Mouse (Mus musculus) embryo, embryonic 11.5 days (tissue): ENCODE measurements around the gene Sytl1.

Experiments
- DNase-seq: peaks from one replicate; pipeline ENCODE4 v3.0.0-alpha.2; 2012; ENCODE audit warnings: low read depth, low spot score

The Sytl1 gene

DNA sequence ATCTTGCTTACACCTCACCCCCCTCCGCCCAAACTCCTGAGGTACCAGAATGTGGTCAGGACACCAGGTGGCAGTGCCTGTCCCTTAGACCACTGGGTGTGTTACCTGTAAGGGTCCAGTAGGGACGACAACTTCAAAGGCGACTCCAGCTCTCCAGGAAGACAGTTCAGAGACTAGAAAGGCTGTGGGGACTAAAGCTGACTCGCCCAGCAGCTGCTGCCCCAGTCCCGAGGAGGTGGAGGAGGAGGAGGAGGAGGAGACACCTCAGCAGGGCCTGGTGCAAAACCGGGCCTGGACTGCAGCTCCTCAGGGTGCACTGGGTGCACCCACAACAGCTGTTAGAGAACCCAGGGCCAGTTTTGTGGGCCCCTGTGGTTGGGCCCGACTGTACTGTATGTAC lies at the start of gene Sytl1:
Gene Sytl1, minus strand, starts transcription at position 232 of the 400 bp plus-strand sequence.
- no peak for DNase-seq

DNA sequence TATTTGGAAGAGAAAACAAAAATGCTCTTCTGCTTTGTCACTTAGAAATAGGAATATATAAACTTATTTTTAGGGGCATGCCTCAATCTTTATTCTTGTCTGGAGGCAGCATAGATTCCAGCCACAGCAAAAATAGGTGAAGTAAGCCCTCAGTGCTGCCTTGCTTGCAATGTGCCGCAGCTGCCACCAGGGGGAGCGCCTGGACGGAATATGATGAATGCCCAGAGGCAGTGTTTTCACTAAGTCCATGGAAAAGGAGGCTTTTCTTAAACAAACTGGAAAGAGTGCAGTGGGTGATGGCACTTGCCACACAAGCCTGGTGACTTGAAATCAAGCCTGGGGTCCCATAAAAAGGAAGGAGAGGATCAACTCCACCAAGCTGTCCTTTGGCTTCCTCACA lies 47.0 kb upstream of the Sytl1 start:
- DNase-seq, result peak; percentile 77

DNA sequence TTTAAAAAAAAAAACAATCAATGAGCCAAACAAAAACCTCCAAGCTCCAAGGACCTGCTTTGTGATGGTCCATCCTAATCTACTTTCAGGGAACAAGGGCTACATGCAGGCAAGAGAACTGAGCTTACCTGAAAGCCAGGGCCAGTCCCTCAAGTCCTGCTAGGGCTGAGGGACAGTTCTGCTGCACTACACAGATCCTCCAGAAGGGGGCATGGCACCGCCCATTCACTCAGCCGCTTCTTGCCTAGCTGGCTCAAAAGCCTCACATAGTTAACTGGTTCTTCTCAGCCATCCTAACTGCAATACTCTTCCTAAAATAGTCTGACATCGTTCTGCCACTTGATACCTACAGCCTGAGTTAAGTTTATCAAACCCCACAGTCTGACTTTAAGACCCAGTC lies 44.4 kb upstream of the Sytl1 start:
- no peak for DNase-seq

DNA sequence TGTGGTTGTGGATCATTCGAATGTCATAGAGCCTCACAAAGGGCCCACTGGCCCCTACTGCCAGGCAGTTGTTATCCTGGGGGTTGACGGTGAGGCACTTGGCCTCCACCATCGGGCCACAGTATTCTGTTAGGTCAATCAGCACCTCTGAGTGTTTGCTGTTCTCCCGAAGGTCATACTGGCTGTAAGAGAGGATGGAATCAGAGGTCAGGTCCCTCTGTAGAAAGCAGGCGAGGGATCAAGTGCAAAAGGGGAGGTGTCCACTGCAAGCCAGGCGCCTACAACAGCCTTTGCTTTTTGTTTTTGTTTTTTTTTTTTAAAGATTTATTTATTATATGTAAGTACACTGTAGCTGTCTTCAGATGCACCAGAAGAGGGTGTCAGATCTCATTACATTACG lies 42.9 kb upstream of the Sytl1 start:
- no peak for DNase-seq

DNA sequence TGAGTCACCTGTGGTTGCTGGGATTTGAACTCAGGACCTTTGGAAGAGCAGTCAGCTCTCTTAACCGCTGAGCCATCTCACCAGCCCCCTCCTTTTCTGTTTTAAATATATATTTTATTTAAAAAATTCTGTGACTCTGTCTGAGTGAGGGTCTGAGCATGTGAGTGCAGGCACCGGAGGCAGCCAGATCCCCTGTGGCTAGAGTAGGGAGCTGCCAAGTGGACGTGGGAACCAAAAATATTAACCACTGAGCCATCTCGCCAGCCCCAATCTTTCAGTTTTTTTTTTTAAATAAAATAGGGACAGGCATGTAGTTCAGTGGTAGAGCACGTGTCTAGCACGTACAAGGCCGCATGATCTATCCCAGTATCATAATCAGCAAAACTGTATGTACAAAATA lies 41.9 kb upstream of the Sytl1 start:
- DNase-seq, result no peak

DNA sequence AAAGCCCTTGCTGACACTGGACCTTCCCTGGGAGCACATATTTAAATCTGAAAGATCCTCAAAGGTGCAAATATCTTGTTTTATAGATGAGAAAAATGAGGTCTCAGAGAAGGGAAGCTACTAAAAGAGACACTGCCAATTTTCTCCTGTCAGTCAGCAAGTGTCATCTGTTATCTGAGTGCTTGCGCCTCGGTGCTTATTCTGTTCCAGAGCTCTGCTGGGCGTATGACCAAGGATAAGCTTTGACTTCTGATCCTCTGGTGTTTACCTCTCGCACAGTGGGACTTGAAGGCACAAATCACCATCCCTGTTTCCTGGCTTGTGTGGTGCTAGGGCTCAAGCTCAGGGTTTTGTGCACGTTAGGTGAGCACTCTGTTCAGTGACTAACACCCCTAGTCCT lies 39.8 kb upstream of the Sytl1 start:
- no peak for DNase-seq

DNA sequence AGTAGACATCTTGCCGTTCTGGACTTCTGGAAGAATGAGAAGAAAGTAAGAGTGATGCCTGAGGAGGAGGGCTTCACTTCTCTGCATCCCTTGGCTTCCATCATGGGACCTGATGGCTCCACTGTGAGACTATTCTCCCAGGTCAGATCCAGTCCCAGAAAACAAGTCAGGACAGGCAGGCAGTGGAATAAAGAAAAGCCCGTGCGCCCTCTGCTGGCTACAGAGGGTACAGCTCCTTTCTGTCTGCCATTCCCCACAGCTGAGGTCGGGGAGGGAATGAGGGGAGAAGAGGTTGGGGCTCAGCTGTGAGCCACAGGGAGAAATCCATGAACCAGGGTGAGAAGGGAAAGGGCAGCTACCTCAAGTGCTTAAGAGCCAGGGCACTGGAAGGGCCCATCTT lies 38.9 kb upstream of the Sytl1 start:
- DNase-seq, result no peak

DNA sequence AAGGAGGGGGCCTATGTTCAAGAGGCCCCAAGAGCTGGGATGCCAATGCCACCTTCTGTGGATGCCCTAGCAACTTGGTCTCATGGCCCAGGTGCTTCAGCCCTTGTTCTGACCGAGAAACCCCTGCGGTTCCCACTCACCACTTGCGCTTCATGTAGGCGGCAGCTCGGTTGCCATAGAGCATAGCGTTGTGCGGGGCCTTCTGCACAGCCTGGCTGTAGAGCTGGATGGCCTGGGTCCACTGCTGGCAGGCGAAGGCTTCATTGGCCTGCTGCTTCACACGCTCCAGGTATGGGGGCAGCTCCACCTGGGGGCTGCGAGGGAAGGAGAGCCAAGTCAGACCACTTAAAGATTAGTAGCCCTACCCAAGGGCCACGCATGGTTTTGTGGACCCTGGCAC lies 37.5 kb upstream of the Sytl1 start:
- no peak for DNase-seq

DNA sequence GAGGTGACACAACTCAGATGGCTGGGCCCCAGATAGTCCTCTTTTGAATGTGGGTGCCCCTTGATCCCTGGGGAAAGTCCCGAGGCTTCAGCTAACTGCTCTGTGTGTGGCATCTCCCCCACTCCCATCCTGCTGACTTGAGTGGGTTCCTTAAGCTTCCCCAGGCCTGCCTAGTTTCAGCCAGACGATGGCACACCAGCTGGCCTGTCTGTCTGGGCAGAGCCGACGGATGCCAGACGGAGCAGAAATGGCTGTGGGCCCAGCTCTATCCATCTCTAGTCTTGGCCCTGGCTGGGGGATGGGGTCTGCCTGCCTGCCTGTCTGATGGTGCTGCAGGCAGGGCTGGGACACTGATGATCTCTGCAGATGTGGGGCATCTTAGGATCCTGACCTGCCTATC lies 36.8 kb upstream of the Sytl1 start:
- DNase-seq, result no peak

DNA sequence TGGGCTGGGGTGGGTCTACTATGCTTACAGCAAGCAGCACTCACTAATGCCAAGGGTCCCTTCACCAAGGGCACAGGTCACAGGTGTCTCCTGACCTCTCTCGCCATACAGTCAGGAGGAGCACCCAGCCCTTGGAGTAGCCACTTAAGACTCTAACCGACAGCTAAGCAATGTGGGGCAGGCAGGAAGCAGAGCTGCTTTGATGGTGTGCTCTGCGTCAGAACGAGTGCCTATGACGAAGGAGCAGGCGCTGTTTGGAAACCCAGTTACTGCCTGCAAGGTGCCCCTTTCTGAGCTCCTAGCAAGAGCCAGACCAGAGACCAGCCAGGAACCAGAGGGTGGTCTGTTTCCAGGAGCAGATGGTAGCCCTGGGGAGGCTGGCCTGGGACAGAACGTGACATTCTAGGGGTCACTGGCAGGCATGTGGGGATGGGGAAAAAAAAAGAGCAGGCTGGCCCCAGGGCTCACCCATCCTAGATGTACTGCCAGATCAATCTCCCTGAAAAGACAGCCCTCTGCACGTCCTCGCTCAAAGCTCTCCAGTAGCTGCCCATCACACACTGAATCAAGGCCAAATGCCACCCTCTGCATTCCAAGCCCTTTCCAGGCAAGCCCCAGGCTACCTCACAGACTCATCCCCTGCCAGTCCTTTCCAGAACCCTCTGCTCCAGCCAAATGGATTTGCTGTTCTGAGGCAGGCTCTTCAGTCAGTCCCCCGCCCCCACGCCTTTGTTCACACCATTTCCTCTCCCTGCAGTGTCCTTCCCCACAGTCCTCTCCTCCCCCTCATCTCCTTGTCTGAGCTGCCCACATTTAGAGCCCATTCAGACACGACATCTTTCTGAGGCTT lies 35.8 kb upstream of the Sytl1 start:
- DNase-seq, result no peak

DNA sequence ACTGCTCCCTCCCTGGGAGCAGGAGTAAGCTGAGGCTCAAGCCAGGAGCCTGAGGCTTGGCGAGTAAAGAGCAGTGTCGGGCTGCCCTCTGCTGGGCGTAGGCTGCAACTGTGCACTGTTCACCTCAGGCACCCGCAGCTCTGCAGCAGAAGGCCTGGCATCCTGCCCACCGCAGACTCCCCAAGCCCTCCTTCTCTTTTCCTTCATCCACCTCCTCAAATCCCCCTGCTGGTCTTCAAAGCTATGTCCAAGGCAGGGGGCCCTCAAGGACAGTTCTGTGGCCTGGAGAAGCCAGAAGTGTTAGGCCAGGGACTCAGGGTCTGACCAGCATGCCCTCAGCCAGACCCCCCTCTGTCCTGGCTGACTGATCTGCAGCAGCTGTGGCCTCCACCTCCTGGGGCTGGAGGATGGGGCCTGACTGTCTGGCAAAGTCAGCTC lies 34.9 kb upstream of the Sytl1 start:
- peak; percentile 63 for DNase-seq

DNA sequence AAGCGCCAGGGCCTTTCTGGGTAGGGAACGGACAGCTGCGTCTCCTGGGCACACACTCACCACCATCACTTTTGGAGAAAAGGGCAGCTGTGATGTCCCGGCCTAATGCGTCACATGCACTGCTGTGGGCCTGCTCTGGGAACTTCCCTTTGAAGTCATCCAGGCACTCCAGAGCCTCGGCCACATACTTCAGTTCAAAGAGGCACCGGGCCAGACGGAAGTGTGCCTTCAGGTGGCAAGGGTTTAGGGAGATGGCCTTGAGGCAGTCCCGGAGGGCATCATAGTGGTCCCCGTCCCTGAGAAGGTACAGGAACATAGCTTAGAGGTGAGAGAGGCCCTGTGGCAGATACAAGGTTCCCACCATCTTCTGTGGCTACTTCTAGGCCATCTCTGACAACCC lies 34.4 kb upstream of the Sytl1 start:
- DNase-seq, result no peak

DNA sequence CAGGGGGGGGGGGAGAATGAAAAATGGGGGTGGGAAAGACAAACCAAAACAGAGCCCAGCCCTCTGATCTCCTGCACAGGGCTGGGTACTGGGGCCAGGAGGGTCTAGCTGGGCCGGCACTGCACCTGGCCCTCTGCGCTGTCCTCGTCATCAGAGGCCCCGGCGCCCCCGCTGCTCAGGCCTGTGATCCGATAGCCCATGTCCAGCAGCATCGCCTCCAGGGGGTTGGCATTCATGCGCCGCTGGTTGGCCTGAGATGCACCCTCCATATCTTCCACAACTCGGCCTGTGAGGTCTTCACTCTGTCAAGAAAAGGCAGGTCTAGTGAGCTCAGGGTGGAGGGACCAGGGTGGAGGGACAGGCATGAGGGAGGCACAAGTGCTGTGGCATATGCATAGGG lies 31.2 kb upstream of the Sytl1 start:
- no peak for DNase-seq

DNA sequence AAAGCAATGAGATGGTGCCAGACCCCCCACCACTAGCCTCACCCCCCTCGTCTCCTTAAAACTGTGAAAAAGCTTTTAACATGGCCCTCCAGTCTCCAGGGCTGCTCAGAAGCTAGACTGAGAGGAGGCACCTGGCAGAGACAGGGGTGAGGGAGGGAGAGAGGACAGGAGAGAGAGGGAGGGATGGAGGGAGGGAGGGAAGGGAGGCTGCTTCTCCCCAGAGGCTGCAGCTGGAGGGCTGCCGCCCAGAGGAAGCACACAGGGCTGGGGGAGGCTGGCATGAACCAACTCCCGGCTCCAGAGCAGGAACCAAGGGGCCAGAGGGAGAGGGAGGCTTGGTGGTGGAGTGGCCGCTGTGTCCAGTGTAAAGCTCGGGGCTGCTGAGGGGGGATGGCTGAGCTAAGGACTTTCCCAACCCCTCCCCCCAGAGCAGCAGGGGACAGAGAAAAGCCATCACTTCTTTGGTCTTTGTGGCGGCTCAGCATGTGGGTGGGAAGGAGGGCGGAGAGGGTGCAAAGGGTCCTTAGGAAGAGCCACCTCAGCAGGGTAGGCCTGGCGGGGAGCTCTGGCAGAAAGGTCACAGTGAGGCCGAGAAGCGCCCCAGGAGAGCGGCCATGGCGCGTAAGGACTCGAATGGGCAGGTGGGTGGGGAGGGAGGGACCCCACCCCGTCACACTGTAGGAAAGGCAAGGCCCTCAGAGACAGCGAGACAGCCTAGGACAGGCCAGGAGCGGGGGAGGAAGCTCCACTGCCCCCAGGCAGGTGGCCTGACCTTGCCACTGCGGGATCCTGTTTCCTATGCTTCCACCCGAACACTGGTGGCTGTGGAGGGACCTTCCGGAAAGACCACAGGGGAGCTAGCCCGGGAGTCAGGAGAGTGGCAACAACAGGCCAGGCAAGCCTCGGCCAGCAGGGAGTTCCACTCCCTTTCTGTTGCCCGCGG lies 30.3 kb upstream of the Sytl1 start:
- DNase-seq, result no peak

DNA sequence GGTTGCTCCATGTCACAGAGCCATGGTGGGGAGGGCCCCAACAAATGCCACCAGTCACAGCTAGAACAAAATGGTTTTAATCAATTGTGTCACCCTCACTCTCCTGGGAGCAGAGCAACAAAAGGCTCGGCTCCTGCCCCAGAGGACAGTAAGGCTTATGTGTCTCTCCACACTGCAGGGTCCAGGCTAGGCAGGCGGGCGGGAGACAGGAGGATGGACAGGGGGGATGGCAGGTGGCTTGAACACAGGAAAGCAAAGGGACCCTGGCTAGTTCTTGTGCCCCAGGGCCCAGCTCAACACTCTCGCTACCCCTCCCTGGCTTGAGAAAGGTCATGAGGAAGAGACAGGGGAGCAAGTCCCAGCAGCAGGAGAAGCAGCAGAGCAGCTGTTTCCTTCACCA lies 29.5 kb upstream of the Sytl1 start:
- no peak for DNase-seq

DNA sequence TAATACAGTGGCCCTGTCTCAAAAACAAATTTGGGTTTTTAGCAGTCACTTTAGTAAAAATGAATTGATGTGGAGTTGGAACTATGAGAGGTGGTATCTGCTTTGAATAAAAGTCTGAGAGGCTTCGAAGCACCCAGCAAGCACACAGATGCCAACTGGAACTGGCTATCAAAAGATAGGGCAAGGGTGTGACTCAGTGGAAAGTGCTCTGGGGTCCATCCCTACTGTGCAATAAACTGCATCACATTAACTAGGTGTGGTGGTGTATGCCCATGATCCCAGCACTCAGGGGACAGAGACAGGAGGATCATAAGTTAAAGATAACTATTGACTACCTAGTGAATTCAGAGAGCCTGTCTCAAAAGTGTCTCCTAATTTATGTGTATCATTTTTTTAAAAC lies 28.3 kb upstream of the Sytl1 start:
- DNase-seq, result no peak

DNA sequence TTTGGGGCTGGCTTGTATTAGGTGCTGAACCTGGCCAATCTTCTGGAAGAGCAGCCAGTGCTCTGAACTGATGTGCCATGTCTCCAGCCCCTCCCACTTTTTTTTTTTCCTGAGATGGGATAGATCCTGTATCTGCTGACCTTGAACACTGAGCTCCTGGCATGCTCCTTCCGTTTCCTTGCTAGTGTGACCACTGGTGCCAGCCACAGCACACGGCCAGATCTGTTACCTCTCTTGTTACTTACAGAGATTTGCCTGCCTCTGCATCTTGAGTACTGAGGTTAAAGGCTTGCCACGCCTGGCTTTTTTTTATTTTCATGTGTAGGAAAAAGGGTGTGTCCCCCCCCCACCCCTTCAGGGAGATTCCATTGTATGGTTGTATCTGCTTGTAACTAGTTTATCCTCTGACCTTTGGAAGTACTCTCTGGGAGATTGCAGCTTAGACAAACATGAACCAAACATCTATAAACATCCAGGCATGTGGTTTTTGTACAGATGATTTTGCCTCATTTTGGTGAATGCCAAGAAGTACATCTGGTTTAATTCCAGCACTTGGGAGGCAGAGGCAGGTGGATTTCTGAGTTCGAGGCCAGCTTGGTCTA lies 23.7 kb upstream of the Sytl1 start:
- no peak for DNase-seq

DNA sequence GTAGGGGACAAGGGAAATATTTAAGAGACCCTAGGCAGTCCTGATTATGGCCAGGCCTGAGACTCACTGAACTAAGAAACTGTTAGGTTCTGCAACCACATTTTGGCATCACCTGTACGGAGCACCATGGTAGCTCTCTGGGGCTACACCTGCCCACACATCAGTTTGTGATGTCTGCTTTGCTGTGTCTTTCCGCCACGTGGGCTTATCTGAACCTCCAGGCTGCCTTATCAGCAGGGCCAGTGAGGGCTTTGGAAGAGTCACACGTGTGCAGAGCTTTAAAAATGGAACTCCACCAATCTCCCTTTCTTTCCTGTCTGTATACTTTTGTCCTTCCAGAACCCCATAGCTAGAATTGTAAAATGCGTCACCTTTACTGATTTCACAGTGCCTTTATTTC lies 23.0 kb upstream of the Sytl1 start:
- DNase-seq, result no peak

DNA sequence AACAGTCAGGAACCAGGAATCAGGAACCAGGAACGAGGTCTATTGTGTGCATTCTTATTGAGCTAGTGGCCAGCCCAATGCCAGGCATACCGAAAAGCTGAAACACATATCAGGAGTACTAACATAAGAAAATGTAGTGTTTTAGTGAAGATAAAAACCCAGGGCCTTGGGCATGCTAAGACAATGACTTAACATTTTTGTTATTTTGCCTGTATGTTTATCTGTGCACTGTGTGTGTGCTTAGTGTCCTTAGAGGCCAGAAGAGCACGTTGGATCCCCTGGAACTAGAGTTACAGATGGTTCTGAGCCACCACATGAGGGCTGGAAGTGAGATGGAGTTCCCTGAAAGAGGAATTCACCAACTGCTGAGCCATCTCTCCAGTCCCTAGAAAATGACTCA lies 22.4 kb upstream of the Sytl1 start:
- no peak for DNase-seq

DNA sequence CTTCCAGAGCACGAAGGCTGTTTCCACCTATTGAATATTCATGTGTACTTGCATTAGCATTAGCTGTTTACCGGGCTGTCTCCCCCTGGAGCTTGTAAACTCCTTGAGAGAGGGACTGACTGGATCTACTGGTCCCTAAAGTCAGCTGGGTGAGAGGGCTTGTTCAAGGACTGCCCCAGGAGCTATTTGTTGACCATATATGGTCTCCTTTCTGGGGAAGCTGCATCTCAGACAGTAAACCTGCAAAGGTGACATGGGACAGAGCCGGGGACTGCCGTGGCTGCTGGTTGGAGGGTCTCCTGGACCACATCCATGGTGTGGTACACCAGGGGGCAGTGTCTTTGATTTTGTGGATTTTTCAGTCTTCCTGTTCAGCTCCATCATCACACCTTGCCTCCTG lies 19.7 kb upstream of the Sytl1 start:
- DNase-seq, result no peak

DNA sequence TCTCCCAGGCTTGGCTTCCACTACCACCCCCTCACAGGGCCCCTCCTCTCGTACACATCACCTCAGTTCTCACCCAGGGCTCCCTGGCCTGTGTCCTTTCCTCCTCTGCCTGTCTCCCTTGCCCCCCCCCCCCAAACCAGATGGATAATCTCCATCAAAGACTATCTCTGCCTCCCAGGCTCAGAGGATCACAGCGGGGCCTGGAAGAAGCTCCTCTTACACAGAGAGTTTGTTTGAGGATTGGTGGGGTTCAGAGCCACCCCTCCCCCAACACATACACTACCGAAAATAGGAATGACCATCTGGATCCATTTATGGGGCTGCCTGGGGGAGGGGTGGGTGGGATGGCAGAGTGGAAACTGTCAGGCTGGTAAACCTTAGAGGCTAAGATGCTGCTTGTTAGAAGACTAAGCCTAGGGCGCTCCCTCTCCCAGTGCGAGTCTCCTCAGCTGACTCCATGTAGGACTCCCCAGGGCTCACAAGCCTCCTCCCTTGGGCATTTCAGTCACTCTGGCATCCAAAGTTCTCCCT lies 19.1 kb upstream of the Sytl1 start:
- peak; percentile 67 for DNase-seq

DNA sequence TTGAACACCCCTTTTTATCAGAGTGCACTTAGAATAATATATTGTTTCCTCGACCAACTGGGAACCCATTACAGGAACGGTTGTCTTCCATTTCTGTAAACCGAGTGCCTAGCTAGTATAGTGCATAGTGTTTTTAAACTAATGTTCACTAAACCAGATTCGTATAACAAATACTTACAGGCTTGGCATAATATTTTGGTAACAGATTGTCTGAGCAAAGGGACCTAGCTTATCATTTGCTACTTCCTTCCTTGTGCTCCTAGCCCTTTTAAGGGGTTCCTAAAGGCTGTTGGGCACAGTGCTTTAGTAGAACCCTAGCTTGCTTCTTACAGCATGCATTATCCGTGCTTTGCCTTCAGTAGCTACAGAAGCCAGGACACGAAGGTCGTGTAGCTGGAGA lies 18.6 kb upstream of the Sytl1 start:
- DNase-seq, result no peak
